Mouse (Mus musculus) kidney, postnatal 0 days (tissue): Measurements from ENCODE around the gene 4933411K16Rik. TPM values are rescaled to one million over a fixed set of nuclear protein-coding genes. Genes with fewer than 3 reads are reported as not detected.
"Not testable (repeated sequence)": the region's sequence is repeated elsewhere in the genome, so short reads cannot be mapped to it uniquely, and the experiment has no call there.

Experiments
- ATAC-seq: fragments of 200-750 bp; cut with Nextera tagmentation; replicated peaks from 2 replicates; pipeline ENCODE4 v1.8.0; 2017; ENCODE audit warnings: low read depth, moderate number of reproducible peaks, moderate TSS enrichment, moderate library complexity; ENCODE audit not compliant: low FRiP score
- DNase-seq: peaks from one replicate; pipeline ENCODE4 v3.0.0-alpha.2; 2016; ENCODE audit warnings: low spot score
- H3K27ac ChIP-seq: fragments of 300-500 bp; sonication (generic); 2 replicates; pipeline ENCODE4 v1.5.1; 2014; ENCODE audit warnings: mild to moderate bottlenecking
- H3K27me3 ChIP-seq: fragments of 300-500 bp; sonication (generic); 2 replicates; pipeline ENCODE4 v1.6.1; 2014; ENCODE audit warnings: low read length, mixed read lengths; ENCODE audit not compliant: insufficient read depth
- H3K36me3 ChIP-seq: fragments of 300-500 bp; sonication (generic); 2 replicates; pipeline ENCODE4 v1.6.1; 2014; ENCODE audit warnings: low read length, mixed read lengths; ENCODE audit not compliant: insufficient read depth
- H3K4me1 ChIP-seq: fragments of 300-500 bp; sonication (generic); replicated peaks from 2 replicates; pipeline ENCODE4 v1.6.1; 2014; ENCODE audit warnings: antibody characterized with exemption, low read length, mixed read lengths; ENCODE audit not compliant: insufficient read depth
- H3K4me2 ChIP-seq: fragments of 300-500 bp; sonication (generic); 2 replicates; pipeline ENCODE4 v1.6.1; 2014; ENCODE audit warnings: mild to moderate bottlenecking, low read length, moderate library complexity, mixed read lengths
- H3K4me3 ChIP-seq: fragments of 300-500 bp; sonication (generic); replicated peaks from 2 replicates; pipeline ENCODE4 v1.5.1; 2014; ENCODE audit warnings: low read depth, low read length
- H3K9ac ChIP-seq: fragments of 300-500 bp; sonication (generic); 2 replicates; pipeline ENCODE4 v1.6.1; 2014; ENCODE audit warnings: low read depth, low read length
- H3K9me3 ChIP-seq: fragments of 300-500 bp; sonication (generic); replicated peaks from 2 replicates; pipeline ENCODE4 v1.6.1; 2016; ENCODE audit warnings: low read length, inconsistent platforms, mixed read lengths
- CTCF ChIP-seq: IDR thresholded peaks from 2 replicates; pipeline ENCODE4 v1.5.1; 2016; ENCODE audit warnings: antibody characterized with exemption, low read depth, mild to moderate bottlenecking, moderate library complexity
- WGBS: fragments of 180-500 bp; shearing (Covaris S2); extraction: QIAGEN DNeasy Blood & Tissue Kit; methylation state at CpG from one replicate; pipeline ENCODE4 v1.1.7; 2014; 5-methylcytosine and 5-hydroxymethylcytosine counted together
- polyA plus RNA-seq: library from polyadenylated mRNA; unstranded; fragments of >200 nt; fragmentation: Nextera tagmentation; extraction: Ambion mirVana; gene quantifications from 2 replicates; pipeline ENCODE4 v1.2.1, GENCODE M21; 2015

4933411K16Rik gene
- polyA plus RNA-seq, 1 experiment from 2014 or later = 0.34 TPM

GRCm38 (mm10) chr19:42079950-42080349 lies 27.9 kb downstream of the 4933411K16Rik start:
- Histone ChIP-seq H3K9me3 (no peaks in the 10 kb centered on the region), H3K27ac (no peak overlapping the region; the same call in 1 of the 2 replicates), H3K36me3 (0 out of 2 replicates have a peak, but pooled peaks cover 6% of the 10 kb centered on the region), H3K4me1 (no peaks in the 10 kb centered on the region), H3K4me3 (no peak overlapping the region), H3K4me2 (no peak overlapping the region), H3K27me3 (no peaks in the 10 kb centered on the region), H3K9ac (no peak overlapping the region)
- TF ChIP-seq CTCF = no peak
- peak; percentile 28 for DNase-seq
- 50% methylated on average over 5 of the region's 5 CpGs for WGBS
- peak; percentile 73 for ATAC-seq

GRCm38 (mm10) chr19:42080469-42080868 lies 28.4 kb downstream of the 4933411K16Rik start:
- Histone ChIP-seq H3K9ac (no peak overlapping the region), H3K4me2 (no peak overlapping the region), H3K27ac (no peak overlapping the region; the same call in 1 of the 2 replicates), H3K27me3 (no peaks in the 10 kb centered on the region), H3K36me3 (0 out of 2 replicates have a peak, but pooled peaks cover 4% of the 10 kb centered on the region), H3K4me1 (no peaks in the 10 kb centered on the region), H3K4me3 (no peak overlapping the region), H3K9me3 (no peaks in the 10 kb centered on the region)
- no peak for DNase-seq
- no peak for TF ChIP-seq CTCF
- peak; percentile 40; the same call in 1 of the 2 replicates for ATAC-seq
- 39% methylated on average over 11 of the region's 11 CpGs for whole genome bisulfite sequencing

DNA sequence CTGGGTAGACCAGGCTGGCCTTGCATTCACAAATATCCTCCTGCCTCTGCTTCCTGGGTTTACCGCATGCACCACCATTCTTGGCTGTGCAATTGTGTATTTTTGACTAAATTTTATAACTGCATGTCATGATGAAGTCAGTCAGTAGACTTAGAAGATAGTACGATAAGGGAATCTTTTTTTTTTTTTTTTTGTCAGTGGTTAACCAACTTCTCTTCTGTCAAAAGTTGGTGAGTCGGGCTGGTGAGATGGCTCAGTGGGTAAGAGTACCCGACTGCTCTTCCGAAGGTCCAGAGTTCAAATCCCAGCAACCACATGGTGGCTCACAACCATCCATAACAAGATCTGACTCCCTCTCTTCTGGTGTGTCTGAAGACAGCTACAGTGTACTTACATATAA lies 29.6 kb downstream of the 4933411K16Rik start:
- not testable (repeated sequence) for H3K27ac ChIP-seq, H3K4me3 ChIP-seq, H3K4me1 ChIP-seq, H3K27me3 ChIP-seq, DNase-seq, H3K9me3 ChIP-seq, H3K9ac ChIP-seq, H3K4me2 ChIP-seq, ATAC-seq, H3K36me3 ChIP-seq
- 93% methylated on average over 5 of the region's 5 CpGs for WGBS

- Histone ChIP-seq H3K36me3 (no peaks in the 10 kb centered on the region), H3K27ac (peak overlapping the region; percentile 36; the same call in 1 of the 2 replicates), H3K9me3 (no peaks in the 10 kb centered on the region), H3K27me3 (no peaks in the 10 kb centered on the region), H3K9ac (peak overlapping the region; percentile 74), H3K4me3 (peak overlapping the region; percentile 59), H3K4me1 (no peaks in the 10 kb centered on the region), H3K4me2 (peak overlapping the region; percentile 88)
- ATAC-seq (no peak), DNase-seq (no peak)
- TF ChIP-seq CTCF = no peak
- 9% methylated on average over 10 of the region's 10 CpGs for WGBS
These were observed 33.6 kb downstream of the 4933411K16Rik start for GRCm38 (mm10) chr19:42085690-42086089.

DNA sequence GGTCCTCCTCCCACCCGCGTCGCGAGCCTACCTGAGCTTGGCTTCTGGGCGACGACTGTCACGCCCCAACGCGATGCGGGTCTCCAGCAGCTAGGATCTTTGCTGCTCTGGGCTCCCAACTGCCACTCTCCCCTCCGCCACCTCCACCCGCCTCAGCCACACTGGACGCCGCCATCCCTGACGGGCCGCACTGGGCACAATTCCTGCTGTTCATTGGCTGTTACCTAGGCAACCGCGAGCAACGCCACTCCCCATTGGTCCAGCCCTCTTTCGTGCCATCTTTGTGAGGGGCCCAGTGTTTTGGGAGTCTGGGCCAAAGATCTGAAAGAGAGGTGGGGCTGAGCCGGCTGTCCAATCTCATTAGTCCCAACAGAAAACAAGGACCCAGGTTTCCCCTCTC lies 34.1 kb downstream of the 4933411K16Rik start, which contains the start of gene Morn4:
Gene Morn4 (minus strand): TSS at position 192 of the 400 bp plus-strand sequence.
- Histone ChIP-seq H3K4me1 (peaks cover 2% of the 10 kb centered on the region; the same call in 1 of the 2 replicates), H3K9me3 (no peaks in the 10 kb centered on the region), H3K27ac (peak within 1 kb of the TSS; percentile 36), H3K27me3 (no peaks in the 10 kb centered on the region), H3K9ac (peak within 1 kb of the TSS; percentile 74), H3K4me3 (peak within 1 kb of the TSS; percentile 59), H3K36me3 (no peaks in the 10 kb centered on the region), H3K4me2 (peak within 1 kb of the TSS; percentile 88)
- no peak for TF ChIP-seq CTCF
- ATAC-seq (peak; percentile 83), DNase-seq (peak; percentile 96)
- 1% methylated on average over 21 of the region's 21 CpGs for WGBS

DNA sequence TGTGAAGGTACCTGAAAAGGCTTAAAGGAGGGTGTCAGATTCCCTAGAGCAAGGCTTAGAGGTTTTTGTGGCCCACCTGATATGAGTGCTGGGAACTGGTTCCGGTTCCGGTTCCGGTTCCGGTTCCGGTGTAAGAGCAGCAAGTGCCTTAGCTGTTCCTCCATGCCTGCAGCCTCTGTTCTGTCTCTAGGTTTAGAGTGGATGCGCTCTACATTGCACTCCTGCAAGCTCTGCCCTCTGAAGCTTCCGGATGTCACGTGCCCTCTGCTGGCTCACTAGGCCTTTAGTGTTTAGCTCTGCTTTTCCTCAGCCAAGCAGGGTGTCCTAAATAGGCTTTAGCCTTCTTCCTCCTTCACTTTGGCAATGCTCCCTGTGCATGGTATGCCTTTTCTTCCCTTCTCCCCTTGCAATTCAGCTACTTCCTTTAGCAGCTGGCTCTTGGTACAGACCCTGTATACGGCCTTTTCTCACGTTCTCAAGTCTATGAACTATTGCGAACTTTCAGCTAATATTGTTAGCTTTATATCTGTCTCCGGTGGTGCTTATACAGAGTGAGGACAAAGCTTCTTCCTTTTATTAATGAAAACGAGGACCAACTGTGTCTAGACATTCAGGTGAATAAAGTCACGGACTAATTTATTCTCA lies 37.2 kb downstream of the 4933411K16Rik start:
- TF ChIP-seq CTCF = peak; percentile 12; the same call in 1 of the 2 replicates
- Histone ChIP-seq H3K36me3 (no peaks in the 10 kb centered on the region), H3K4me2 (peak overlapping the region; percentile 53), H3K4me1 (peaks cover 10% of the 10 kb centered on the region; the same call in 1 of the 2 replicates), H3K9ac (peak overlapping the region; percentile 23; the same call in 1 of the 2 replicates), H3K27ac (peak overlapping the region; percentile 68), H3K4me3 (peak overlapping the region; percentile 73; the same call in 1 of the 2 replicates), H3K9me3 (no peaks in the 10 kb centered on the region), H3K27me3 (no peaks in the 10 kb centered on the region)
- DNase-seq = peak; percentile 75
- WGBS = 23% methylated on average over 14 of the region's 14 CpGs
- ATAC-seq = no peak
